Mouse (Mus musculus): ENCODE measurements around the gene Mtx1. TPM values are rescaled to one million over a fixed set of nuclear protein-coding genes. Genes with fewer than 3 reads are reported as not detected.

The Mtx1 gene
- polyA plus RNA-seq, 1 experiment = 66.8 TPM

DNA sequence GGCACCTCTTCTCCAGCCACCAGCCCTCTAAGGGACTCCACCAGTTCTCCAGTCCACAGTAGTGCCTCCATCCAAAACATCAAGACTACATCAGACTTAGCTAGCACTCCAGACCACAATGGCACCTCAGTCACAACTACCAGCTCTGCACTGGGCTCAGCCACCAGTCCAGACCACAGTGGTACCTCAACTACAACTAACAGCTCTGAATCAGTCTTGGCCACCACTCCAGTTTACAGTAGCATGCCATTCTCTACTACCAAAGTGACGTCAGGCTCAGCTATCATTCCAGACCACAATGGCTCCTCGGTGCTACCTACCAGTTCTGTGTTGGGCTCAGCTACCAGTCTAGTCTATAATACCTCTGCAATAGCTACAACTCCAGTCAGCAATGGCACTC, 3.7 kb upstream of the Mtx1 start:
- peaks cover 25% of the 10 kb centered on the region for H3K4me1 ChIP-seq (ENCODE audit: control insufficient read depth, insufficient read depth, low read length)
- TF ChIP-seq CTCF (IDR thresholded peaks at IDR 0.05; ENCODE audit: low read depth, low read length) (no peak), POLR2A (IDR thresholded peaks at IDR 0.05; ENCODE audit: borderline replicate concordance, low read depth, low read length) (no peak)
- H3K4me3 ChIP-seq (ENCODE audit: insufficient read depth, low read length) = no peak overlapping the region
- no peak overlapping the region for H3K27ac ChIP-seq (ENCODE audit: insufficient read depth, low read depth, low read length)

DNA sequence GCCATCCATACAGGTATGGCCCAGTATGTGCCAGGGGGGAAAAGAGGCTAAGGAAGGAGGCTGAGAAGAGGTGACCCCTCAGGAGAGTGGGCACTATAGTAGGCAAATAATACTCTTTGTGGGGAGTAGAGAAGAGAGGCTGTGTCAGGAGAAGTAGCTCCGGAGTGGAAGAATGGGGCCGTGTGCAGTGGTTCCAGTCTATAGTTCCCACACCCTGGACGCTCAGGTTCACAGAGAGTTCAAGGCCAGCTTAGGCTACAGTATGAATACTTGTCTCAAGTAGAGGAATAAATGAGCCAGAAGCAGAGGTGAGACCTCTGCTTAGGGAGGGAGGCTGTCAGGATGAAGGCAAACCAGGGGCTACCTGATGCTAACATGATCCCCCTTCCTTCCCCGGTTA, 2.4 kb upstream of the Mtx1 start:
- no peak overlapping the region for H3K27ac ChIP-seq (ENCODE audit: insufficient read depth, low read depth, low read length)
- no peak for TF ChIP-seq CTCF (IDR thresholded peaks at IDR 0.05; ENCODE audit: low read depth, low read length)
- H3K4me1 ChIP-seq (ENCODE audit: control insufficient read depth, insufficient read depth, low read length) = peaks cover 21% of the 10 kb centered on the region
- H3K4me3 ChIP-seq (ENCODE audit: insufficient read depth, low read length) = no peak overlapping the region

DNA sequence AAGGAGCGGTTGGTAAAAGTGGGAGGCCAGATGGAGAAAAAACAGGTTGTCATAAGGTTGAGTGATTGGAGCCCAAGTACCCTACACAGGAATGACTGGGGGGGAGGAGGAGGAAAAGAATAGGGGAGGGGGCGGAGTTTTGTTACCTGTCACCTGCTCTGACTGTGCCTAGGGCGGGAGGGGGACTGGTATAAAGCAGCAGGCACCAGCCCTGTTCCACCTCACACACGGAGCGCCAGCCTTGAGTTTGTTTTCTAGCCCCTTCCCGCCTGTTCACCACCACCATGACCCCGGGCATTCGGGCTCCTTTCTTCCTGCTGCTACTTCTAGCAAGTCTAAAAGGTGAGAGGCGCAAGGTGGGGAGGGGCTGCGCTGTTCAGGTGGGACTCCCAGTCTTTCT, 1.9 kb upstream of the Mtx1 start, which contains the start of gene Muc1:
TSS of gene Muc1 (plus strand) at position 222 of the 400 bp plus-strand sequence.
- peak within 1 kb of the TSS; percentile 64 for H3K4me3 ChIP-seq (ENCODE audit: insufficient read depth, low read length)
- TF ChIP-seq POLR2A (IDR thresholded peaks at IDR 0.05; ENCODE audit: borderline replicate concordance, low read depth, low read length) = no peak
- TF ChIP-seq CTCF (IDR thresholded peaks at IDR 0.05; ENCODE audit: low read depth, low read length) = no peak
- no peak within 1 kb of the TSS for H3K27ac ChIP-seq (ENCODE audit: insufficient read depth, low read depth, low read length)
- H3K4me1 ChIP-seq (ENCODE audit: control insufficient read depth, insufficient read depth, low read length) = peaks cover 17% of the 10 kb centered on the region

DNA sequence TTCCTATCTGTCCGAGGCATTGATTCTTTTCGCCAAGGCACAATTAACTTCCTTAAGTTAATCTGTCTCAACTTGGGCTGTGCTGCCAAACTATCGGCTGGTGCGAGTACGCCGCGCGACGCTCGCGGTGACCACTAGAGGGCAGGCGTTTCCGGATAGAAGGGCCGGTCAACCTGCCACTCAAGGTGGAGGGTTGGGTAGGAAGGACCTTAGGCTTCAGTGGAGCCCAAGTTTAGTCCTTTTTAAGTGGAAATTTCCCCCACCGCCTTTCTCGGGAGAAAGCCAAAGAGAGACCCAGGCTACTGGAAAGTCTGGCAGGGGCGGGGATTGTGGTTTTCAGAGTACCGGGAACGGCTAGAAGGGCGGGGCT, 1.3 kb upstream of the Mtx1 start:
- Histone ChIP-seq H3K27ac (ENCODE audit: insufficient read depth, low read depth, low read length) (no peak overlapping the region), H3K4me1 (ENCODE audit: control insufficient read depth, insufficient read depth, low read length) (peaks cover 12% of the 10 kb centered on the region), H3K4me3 (ENCODE audit: insufficient read depth, low read length) (peak overlapping the region; percentile 64)
- TF ChIP-seq POLR2A (IDR thresholded peaks at IDR 0.05; ENCODE audit: borderline replicate concordance, low read depth, low read length) (no peak), CTCF (IDR thresholded peaks at IDR 0.05; ENCODE audit: low read depth, low read length) (peak; percentile 96)

DNA sequence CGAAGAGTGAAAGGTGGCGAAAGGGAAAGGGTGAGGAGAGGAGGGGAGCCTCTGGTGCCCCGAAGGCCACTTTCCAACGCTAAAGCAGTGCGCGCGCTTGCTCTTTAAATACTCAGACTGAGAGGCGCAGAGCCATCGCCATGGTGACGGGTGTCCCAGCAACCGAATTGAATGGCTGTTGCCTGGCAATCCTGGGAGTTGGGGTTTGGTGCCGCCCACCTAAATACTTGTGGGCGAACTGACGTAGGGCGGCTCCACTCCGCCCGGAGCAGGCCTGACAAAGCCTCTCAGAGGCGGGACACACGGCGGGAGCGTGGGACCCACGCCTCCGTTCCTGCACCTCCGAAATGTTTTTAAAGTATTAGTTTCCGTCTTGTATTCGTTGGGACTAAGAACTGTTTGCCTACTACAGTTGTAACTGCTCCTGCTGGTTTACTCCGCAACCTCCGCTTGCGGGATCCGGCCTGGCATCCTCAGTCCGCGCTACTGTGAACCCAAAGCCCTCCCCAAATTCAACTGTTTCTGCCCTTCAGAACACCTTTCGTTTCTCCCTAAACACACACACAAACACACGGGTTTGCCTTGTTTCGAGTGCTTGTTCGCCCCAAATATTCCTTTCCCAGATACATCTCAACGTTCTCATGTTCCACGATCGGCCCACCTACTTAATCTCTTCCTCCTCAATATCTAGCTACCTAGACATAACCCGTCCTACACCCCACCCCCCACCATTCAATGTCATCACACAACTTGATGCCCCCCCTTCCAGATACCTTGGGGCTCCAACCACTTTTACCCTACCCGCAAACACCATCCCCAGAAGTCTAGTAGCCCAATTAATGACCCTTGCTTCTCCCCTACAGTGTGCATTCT, 655 bp upstream of the Mtx1 start:
- no peak overlapping the region for H3K27ac ChIP-seq (ENCODE audit: insufficient read depth, low read depth, low read length)
- peak overlapping the region; percentile 64 for H3K4me3 ChIP-seq (ENCODE audit: insufficient read depth, low read length)
- TF ChIP-seq CTCF (IDR thresholded peaks at IDR 0.05; ENCODE audit: low read depth, low read length) (no peak), POLR2A (IDR thresholded peaks at IDR 0.05; ENCODE audit: borderline replicate concordance, low read depth, low read length) (no peak)
- peaks cover 7% of the 10 kb centered on the region; the same call in 1 of the 2 replicates for H3K4me1 ChIP-seq (ENCODE audit: control insufficient read depth, insufficient read depth, low read length)

DNA sequence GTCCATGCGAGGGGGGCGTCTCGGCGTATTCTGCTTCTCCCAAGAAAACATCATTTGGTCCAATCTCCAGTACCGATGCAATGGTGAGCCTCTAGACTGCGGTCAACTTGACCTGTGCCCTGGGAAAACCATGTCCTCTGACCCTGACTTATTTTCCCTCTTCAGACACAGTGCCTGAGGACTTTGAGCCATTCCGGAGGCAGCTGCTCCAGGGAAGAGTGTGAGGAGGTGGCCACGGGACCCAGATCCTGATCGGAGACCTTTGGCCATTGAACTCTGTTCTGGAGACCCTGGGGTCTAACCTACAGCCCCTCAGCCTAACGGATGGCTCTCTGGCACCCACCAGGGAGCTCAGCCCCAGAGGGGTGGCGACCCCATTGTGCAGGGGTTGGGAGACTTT, 527 bp downstream of the Mtx1 start:
- Histone ChIP-seq H3K27ac (ENCODE audit: insufficient read depth, low read depth, low read length) (no peak overlapping the region), H3K4me3 (ENCODE audit: insufficient read depth, low read length) (no peak overlapping the region), H3K4me1 (ENCODE audit: control insufficient read depth, insufficient read depth, low read length) (peaks cover 7% of the 10 kb centered on the region; the same call in 1 of the 2 replicates)
- TF ChIP-seq POLR2A (IDR thresholded peaks at IDR 0.05; ENCODE audit: borderline replicate concordance, low read depth, low read length) (no peak), CTCF (IDR thresholded peaks at IDR 0.05; ENCODE audit: low read depth, low read length) (no peak)

DNA sequence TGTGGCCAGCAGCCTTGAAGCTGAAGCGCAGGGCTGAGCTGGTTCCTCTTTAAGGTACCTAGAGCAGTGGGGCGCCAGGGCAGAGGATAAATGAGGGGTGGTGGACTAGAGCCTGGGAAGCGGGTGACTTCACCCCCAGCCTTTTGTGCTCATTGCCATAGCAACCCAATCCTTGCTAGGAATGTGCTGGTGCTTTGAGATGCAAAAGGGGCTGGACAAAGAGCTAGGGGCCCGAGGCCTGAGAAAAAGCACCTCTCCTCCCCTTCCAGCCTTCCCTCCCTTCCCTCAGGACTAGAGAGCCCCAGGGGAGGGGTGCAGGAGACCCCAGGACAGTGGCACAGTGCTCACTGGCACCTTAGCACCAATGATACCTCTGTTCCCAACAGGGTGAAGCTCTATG, 970 bp downstream of the Mtx1 start:
- H3K4me3 ChIP-seq (ENCODE audit: insufficient read depth, low read length) = no peak overlapping the region
- peaks cover 5% of the 10 kb centered on the region; the same call in 1 of the 2 replicates for H3K4me1 ChIP-seq (ENCODE audit: control insufficient read depth, insufficient read depth, low read length)
- no peak for TF ChIP-seq CTCF (IDR thresholded peaks at IDR 0.05; ENCODE audit: low read depth, low read length)
- no peak for TF ChIP-seq POLR2A (IDR thresholded peaks at IDR 0.05; ENCODE audit: borderline replicate concordance, low read depth, low read length)
- no peak overlapping the region for H3K27ac ChIP-seq (ENCODE audit: insufficient read depth, low read depth, low read length)

DNA sequence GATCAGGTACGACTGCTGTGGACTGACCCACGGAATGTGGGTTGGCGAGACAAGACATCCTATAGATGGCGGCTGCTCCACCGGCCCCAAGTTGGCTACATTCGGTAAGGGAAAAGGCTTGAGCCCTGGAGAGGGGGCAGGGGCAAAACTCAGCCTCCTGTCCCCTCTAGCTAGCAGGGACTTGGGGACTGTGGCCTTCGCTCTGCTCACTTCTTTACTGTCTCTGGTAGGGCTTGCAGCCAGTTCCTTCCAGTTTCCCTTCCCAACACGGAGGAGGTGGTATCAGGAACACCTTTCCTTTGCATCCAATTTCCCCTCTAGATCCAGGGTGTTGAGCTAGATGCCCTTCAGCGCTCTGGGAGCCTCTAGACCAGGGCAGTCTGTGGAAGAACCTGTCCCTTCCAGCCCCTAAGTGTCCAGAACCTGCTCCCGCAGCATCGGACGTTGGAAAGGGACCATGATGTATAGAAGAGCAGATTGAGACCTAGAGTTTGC, 1.5 kb downstream of the Mtx1 start:
- TF ChIP-seq CTCF (IDR thresholded peaks at IDR 0.05; ENCODE audit: low read depth, low read length) (no peak), POLR2A (IDR thresholded peaks at IDR 0.05; ENCODE audit: borderline replicate concordance, low read depth, low read length) (no peak)
- H3K4me1 ChIP-seq (ENCODE audit: control insufficient read depth, insufficient read depth, low read length) = peaks cover 5% of the 10 kb centered on the region; the same call in 1 of the 2 replicates
- H3K27ac ChIP-seq (ENCODE audit: insufficient read depth, low read depth, low read length) = no peak overlapping the region
- no peak overlapping the region for H3K4me3 ChIP-seq (ENCODE audit: insufficient read depth, low read length)

DNA sequence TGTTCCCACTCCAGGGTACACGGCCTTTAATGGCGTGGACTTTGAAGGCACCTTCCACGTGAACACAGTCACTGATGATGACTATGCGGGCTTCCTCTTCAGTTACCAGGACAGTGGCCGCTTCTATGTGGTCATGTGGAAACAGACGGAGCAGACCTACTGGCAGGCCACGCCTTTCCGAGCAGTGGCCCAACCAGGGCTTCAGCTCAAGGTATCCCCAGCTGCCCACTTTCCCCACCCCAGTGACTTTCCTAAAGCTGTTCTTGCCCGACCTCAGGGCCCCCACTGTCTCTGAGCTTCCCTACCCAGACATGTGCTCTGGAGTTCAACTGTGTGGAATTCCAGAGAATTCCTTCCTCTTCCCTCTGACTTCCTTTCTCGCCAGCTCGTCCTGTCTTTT, 2.1 kb downstream of the Mtx1 start:
- Histone ChIP-seq H3K4me3 (ENCODE audit: insufficient read depth, low read length) (no peak overlapping the region), H3K4me1 (ENCODE audit: control insufficient read depth, insufficient read depth, low read length) (peaks cover 5% of the 10 kb centered on the region; the same call in 1 of the 2 replicates), H3K27ac (ENCODE audit: insufficient read depth, low read depth, low read length) (no peak overlapping the region)
- no peak for TF ChIP-seq POLR2A (IDR thresholded peaks at IDR 0.05; ENCODE audit: borderline replicate concordance, low read depth, low read length)
- no peak for TF ChIP-seq CTCF (IDR thresholded peaks at IDR 0.05; ENCODE audit: low read depth, low read length)

DNA sequence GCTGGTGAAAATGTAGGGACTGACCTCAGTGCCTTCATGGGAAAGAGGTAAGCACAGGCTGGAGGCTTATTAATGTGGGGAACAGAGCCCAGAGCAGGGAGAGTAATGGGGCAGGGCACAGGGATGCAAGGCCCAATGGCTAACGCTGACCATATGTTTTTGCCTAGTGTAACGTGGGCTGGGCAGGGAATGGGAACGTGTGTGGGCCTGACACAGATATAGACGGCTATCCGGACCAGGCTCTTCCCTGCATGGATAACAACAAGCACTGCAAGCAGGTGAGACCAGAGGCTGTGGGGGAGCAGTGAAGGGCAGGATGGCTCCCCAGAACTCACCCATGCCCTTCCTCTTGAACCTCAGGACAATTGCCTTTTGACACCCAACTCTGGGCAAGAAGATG, 5.7 kb downstream of the Mtx1 start:
- Histone ChIP-seq H3K4me3 (ENCODE audit: insufficient read depth, low read length) (no peak overlapping the region), H3K27ac (ENCODE audit: insufficient read depth, low read depth, low read length) (no peak overlapping the region), H3K4me1 (ENCODE audit: control insufficient read depth, insufficient read depth, low read length) (no peaks in the 10 kb centered on the region)
- TF ChIP-seq CTCF (IDR thresholded peaks at IDR 0.05; ENCODE audit: low read depth, low read length) (no peak), POLR2A (IDR thresholded peaks at IDR 0.05; ENCODE audit: borderline replicate concordance, low read depth, low read length) (no peak)
